Mouse (Mus musculus) MN1 (cell line): ENCODE results near the gene Ttc7.

ENCODE experiments used
- DNase-seq: peaks from one replicate; pipeline ENCODE4 v3.0.0-alpha.2; 2016; ENCODE audit warnings: low spot score

The Ttc7 gene

DNA sequence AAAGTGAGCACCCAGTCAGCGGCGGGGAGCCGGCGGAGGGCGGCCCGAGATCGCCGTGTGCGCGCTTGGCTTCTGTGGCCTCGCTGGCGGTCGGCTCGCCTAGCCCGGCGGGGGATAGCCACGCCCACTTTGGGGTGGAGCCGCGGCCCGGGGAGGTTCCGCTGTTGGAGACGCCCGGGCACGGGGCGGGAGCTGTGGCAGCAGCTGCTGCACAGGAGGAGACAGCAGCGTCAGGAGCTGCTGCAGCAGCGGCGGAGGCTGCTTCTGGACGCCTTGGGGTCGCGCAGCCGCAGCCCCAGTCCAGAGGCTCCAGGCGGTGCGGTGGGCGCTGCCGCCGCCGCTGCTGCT is at the start of gene Ttc7:
Ttc7 (plus strand) TSS at position 181 of the 348 bp plus-strand sequence.
- peak; percentile 90 for DNase-seq

- no peak for DNase-seq
Measured at GRCm38 (mm10) chr17:87235019-87235418, 47.7 kb upstream of the Ttc7 start.

- DNase-seq = peak; percentile 59
Measured at GRCm38 (mm10) chr17:87236725-87237650, 45.7 kb upstream of the Ttc7 start.

DNA sequence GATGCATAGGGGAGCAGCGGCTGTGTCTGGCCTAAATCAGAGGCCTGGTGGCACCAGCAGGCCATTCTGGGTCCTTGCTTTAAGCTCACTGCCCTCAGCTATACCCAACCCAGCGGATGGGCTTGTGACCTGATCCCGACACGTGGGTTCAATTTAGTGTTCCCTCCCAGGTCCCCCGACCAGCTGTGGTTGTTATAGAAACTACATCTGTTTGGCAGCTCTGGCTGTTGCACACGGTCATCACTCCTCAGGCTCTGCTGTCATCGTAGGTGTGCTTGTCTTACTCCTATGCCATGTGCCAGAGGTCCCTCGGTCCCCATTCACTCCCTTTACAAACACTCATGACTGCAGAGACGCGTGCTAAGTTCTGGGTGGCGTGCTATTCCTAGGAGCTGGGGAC is 44.9 kb upstream of the Ttc7 start:
- no peak for DNase-seq

DNA sequence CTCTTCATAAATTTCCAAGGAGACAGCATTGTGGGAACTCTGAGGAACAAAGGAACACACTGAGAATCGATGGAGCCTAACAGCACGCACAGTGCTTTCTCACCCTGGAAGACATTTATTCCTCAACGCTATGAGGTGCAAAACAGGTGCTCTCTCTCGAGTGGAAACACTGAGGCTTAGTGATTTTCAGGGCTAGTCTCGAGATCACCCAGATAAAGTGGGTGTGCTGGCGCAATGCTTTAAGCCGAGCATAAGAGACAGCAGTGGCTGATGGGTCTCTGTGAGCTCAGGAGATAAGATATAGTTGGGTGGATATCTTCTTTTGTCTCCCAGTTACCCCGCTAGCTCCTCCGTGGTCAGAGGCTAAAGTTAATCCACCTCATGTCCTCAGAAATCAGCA is 36.6 kb upstream of the Ttc7 start:
- DNase-seq = no peak

- DNase-seq = no peak
Measured at GRCm38 (mm10) chr17:87254384-87254783, 28.3 kb upstream of the Ttc7 start.

- no peak for DNase-seq
Measured at GRCm38 (mm10) chr17:87255672-87256071, 27.0 kb upstream of the Ttc7 start.

- DNase-seq = no peak
Measured at GRCm38 (mm10) chr17:87263401-87263800, 19.3 kb upstream of the Ttc7 start.

- DNase-seq = no peak
Measured at GRCm38 (mm10) chr17:87264054-87264830, 18.4 kb upstream of the Ttc7 start.

DNA sequence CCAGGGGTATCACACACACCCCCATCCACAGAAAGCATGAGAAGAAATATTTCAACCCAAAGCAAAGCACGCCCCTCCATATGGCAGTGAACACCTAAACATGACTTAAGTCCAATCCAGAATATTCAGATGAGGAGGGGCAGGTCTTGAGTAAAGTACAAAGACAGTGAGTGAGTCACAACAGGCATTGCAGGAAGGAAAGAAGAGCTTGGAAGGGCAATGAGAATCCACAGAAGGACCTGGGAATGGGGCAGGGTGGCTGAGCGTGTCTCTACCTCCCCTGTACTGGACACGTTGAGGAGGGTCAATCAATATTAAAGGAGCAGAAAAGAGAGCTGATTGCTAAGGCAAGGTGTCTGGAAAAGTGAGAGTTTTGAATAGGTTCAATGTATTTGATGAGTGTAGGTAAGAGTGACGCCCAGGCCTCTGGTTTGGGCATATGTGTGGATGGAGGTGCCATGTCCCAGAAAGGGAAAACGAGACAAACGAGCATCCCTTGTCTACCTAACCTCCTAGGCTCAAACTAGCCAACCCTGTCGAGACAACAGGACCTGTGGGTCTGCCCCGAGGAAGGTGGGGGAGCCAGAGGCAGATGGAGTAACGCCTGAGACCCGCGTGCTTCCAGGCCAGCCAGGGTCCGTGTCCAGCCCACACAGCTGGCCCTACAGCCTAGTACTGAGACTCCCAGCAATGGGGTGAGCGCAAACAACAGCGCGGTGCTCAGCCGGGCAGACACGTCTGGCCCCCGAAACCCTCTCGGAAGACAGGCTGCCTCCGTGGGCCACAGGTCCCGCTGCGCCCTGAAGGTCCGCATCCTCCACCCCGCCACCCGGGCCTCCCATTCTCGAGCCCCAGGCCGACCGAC is 17.5 kb upstream of the Ttc7 start:
- DNase-seq = peak; percentile 12

DNA sequence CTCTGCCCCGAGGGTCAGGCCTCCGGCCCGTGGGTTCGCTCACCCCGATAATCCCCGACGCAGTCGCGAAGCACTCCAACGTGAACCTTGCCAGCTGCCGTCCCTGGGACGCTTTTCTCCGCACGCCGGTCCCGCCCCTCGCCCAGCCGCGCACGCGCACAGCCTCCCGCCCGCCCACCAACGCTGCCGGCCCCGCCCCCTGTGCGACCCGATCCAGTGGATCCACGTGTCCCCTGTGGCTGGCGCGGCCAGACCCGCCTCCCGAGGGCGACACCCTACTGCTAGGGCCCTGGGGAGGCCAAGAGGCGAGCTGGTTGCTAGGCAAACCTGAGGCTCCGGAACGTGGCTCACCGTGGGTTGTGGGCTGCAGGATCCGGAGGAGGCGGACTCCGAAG is 16.9 kb upstream of the Ttc7 start, which contains the start of gene Mcfd2:
Mcfd2 (minus strand) TSS at position 144 of the 395 bp plus-strand sequence.
- peak; percentile 90 for DNase-seq

DNA sequence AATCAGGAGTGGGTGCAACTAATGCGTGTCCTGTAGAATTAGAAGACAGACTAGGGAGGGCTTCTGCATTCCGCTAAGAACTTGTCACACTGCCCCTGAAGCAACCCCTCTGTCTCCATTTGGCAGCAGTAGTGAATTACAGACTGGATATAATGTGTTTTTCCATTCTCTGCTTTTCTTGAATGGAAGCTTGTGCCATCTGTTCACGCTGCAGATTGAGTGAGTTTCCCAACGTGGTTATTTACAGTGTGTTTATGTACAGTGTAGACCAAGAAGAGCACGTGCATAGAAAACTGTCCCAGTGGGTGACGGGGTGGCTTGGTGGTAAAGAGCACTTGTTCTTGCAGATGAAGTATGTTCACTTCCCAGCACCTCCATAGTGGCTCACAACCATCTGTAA is 13.2 kb upstream of the Ttc7 start:
- DNase-seq = no peak

- DNase-seq = peak; percentile 17
Measured at GRCm38 (mm10) chr17:87275363-87276341, 7.0 kb upstream of the Ttc7 start.

GRCm38 (mm10) chr17:87282007-87282705 is 530 bp upstream of the Ttc7 start:
- peak; percentile 78 for DNase-seq

- peak; percentile 42 for DNase-seq
Measured at GRCm38 (mm10) chr17:87283055-87283754, 519 bp downstream of the Ttc7 start.

DNA sequence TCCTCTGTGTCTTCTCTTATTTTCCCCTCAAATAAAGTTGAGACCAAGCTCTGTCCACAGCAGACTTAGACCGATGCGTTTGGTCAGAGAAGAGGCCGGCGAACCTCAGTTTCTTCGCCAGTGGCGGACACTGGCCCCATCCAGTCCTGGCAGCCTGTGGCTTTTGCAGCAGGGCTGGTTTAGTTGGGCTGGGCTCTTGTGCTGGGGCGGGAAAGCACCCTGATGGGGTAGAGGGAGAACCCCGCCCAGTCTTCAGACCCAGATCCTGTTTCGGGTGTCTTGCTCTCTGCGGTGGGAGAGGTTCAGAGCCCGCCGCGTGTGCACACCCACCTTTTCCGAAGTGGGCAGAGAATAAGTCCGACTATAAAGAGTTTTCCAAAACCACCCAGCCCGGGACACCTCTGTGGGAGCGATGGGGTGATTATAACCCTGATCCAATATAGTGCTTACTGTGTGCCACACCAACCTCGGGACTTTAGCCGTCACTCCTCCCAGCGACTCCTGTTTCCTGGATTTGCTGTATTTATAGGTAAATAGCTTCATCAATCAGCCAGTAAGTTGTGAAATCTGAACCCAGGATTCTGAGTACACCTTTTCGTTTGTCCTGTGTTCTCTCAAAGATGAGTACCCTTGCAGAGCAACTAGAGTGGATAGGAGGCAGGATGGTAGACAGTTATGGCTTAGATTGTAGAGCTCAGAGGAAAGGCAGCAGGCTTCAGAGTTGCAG is 1.2 kb downstream of the Ttc7 start:
- DNase-seq = no peak

- DNase-seq = no peak
Measured at GRCm38 (mm10) chr17:87284482-87285040, 1.9 kb downstream of the Ttc7 start.

- DNase-seq = no peak
Measured at GRCm38 (mm10) chr17:87285731-87286465, 3.2 kb downstream of the Ttc7 start.
